Mouse (Mus musculus): ENCODE results near the gene Mrps18c.
A peak's percentile ranks its signal among the peaks of the same experiment; 100 is the strongest.

Gene Mrps18c

GRCm38 (mm10) chr5:100825975-100826374, 27.5 kb downstream of the Mrps18c start:
- DNase-seq (ENCODE audit: low read depth in 1 of 2, low spot score in 2 of 2): no peak

- DNase-seq (ENCODE audit: low read depth in 1 of 2, low spot score in 2 of 2): no peak
Observed at GRCm38 (mm10) chr5:100826531-100826930, 28.1 kb downstream of the Mrps18c start.

GRCm38 (mm10) chr5:100828701-100829100, 30.3 kb downstream of the Mrps18c start:
- DNase-seq (ENCODE audit: low read depth in 1 of 2, low spot score in 2 of 2): no peak

- DNase-seq (ENCODE audit: low read depth in 1 of 2, low spot score in 2 of 2): no peak
Observed at GRCm38 (mm10) chr5:100832680-100833079, 34.3 kb downstream of the Mrps18c start.

GRCm38 (mm10) chr5:100833841-100834240, 35.4 kb downstream of the Mrps18c start:
- DNase-seq (ENCODE audit: low read depth in 1 of 2, low spot score in 2 of 2): no peak

- no peak for DNase-seq (ENCODE audit: low read depth in 1 of 2, low spot score in 2 of 2)
Observed at GRCm38 (mm10) chr5:100835862-100836538, 37.6 kb downstream of the Mrps18c start.

- DNase-seq (ENCODE audit: low read depth in 1 of 2, low spot score in 2 of 2): no peak
Observed at GRCm38 (mm10) chr5:100837907-100838306, 39.5 kb downstream of the Mrps18c start.

GRCm38 (mm10) chr5:100844485-100844884, 46.1 kb downstream of the Mrps18c start:
- no peak for DNase-seq (ENCODE audit: low read depth in 1 of 2, low spot score in 2 of 2)

GRCm38 (mm10) chr5:100845485-100845847, 47.0 kb downstream of the Mrps18c start, which contains the start of gene Gpat3:
Gene Gpat3, plus strand, starts transcription at chr5:100845713.
- DNase-seq (ENCODE audit: low read depth in 1 of 2, low spot score in 2 of 2): no peak

- DNase-seq (ENCODE audit: low read depth in 1 of 2, low spot score in 2 of 2): peak; percentile 73
Observed at GRCm38 (mm10) chr5:100845848-100846598, 47.6 kb downstream of the Mrps18c start.

GRCm38 (mm10) chr5:100846599-100846920, 48.1 kb downstream of the Mrps18c start:
- DNase-seq (ENCODE audit: low read depth in 1 of 2, low spot score in 2 of 2): no peak

- DNase-seq (ENCODE audit: low read depth in 1 of 2, low spot score in 2 of 2): no peak
Observed at GRCm38 (mm10) chr5:100847143-100847542, 48.7 kb downstream of the Mrps18c start.

- no peak for DNase-seq (ENCODE audit: low read depth in 1 of 2, low spot score in 2 of 2)
Observed at GRCm38 (mm10) chr5:100853963-100854362, 55.5 kb downstream of the Mrps18c start.

All from monocyte, adult 2 months (primary cell).